Mouse (Mus musculus): Measurements from ENCODE around the gene Tmem19. TPM values are rescaled to one million over a fixed set of nuclear protein-coding genes. Genes with fewer than 3 reads are reported as not detected.

Gene Tmem19
- polyA plus RNA-seq, 2 experiments, result 5.5 to 11.7 TPM

GRCm38 (mm10) chr10:115336901-115337300, 25.4 kb downstream of the Tmem19 start:
- Histone ChIP-seq H3K4me3 (ENCODE audit: insufficient read depth in 1 of 2, low read depth in 2 of 2, low read length in 2 of 2) (no peak overlapping the region), H3K9me3 (ENCODE audit: control insufficient read depth, low read length) (no peaks in the 10 kb centered on the region), H3K27me3 (ENCODE audit: control insufficient read depth, insufficient read depth, low read length) (no peaks in the 10 kb centered on the region), H3K9ac (replicated peaks) (no peak overlapping the region), H3K4me2 (ENCODE audit: low read depth) (no peak overlapping the region), H3K4me1 (replicated peaks; ENCODE audit: control insufficient read depth in 2 of 2, insufficient read depth in 2 of 2, low read length in 1 of 2) (no peaks in the 10 kb centered on the region), H3K27ac (no peak overlapping the region), H3K36me3 (replicated peaks; ENCODE audit: control insufficient read depth, insufficient read depth, low read depth) (no peaks in the 10 kb centered on the region)
- ATAC-seq (ENCODE audit: insufficient read depth) (no peak), DNase-seq (ENCODE audit: low read depth in 3 of 3, low spot score in 3 of 3) (no peak)
- WGBS (ENCODE audit: insufficient replicate concordance), result 70% methylated on average over 4 of the region's 4 CpGs
- TF ChIP-seq CTCF (IDR thresholded peaks at IDR 0.05; ENCODE audit: low read depth) (no peak), EP300 (IDR thresholded peaks at IDR 0.05; ENCODE audit: low read depth) (no peak)

DNA sequence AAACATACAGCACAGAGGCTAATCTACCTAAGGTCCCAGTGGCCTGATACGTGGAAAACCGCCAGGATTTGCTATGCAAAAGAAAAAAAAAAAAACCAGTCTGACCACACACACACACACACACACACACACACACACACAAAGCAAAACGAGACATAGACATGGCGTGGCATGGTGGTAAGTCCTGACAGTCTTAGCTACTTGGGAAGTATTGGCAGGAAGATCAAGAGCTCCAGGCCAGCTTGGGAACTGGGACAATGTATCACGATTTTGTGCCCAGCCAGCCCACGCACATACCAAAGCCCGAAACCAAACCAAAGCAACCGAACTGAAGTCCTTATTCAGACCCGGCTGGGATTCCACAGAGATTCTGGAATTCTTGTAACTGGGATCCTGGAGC, 28.8 kb downstream of the Tmem19 start:
- DNase-seq (ENCODE audit: low read depth in 3 of 3, low spot score in 3 of 3) (no peak), ATAC-seq (ENCODE audit: insufficient read depth) (no peak)
- 60% methylated on average over 9 of the region's 9 CpGs for WGBS (ENCODE audit: insufficient replicate concordance)
- H3K4me1 ChIP-seq (replicated peaks; ENCODE audit: control insufficient read depth in 2 of 2, insufficient read depth in 2 of 2, low read length in 1 of 2), result no peaks in the 10 kb centered on the region
- no peak overlapping the region for H3K4me2 ChIP-seq (ENCODE audit: low read depth)
- no peak overlapping the region for H3K9ac ChIP-seq (replicated peaks)
- no peak for TF ChIP-seq EP300 (IDR thresholded peaks at IDR 0.05; ENCODE audit: low read depth)
- TF ChIP-seq CTCF (IDR thresholded peaks at IDR 0.05; ENCODE audit: low read depth), result no peak
- H3K27me3 ChIP-seq (ENCODE audit: control insufficient read depth, insufficient read depth, low read length), result no peaks in the 10 kb centered on the region
- H3K9me3 ChIP-seq (ENCODE audit: control insufficient read depth, low read length), result no peaks in the 10 kb centered on the region
- H3K36me3 ChIP-seq (replicated peaks; ENCODE audit: control insufficient read depth, insufficient read depth, low read depth), result no peaks in the 10 kb centered on the region
- H3K4me3 ChIP-seq (ENCODE audit: insufficient read depth in 1 of 2, low read depth in 2 of 2, low read length in 2 of 2), result no peak overlapping the region
- no peak overlapping the region for H3K27ac ChIP-seq

GRCm38 (mm10) chr10:115332997-115333396, 29.3 kb downstream of the Tmem19 start:
- Histone ChIP-seq H3K9me3 (ENCODE audit: control insufficient read depth, low read length) (no peaks in the 10 kb centered on the region), H3K9ac (replicated peaks) (no peak overlapping the region), H3K4me3 (ENCODE audit: insufficient read depth in 1 of 2, low read depth in 2 of 2, low read length in 2 of 2) (no peak overlapping the region), H3K27ac (no peak overlapping the region), H3K27me3 (ENCODE audit: control insufficient read depth, insufficient read depth, low read length) (no peaks in the 10 kb centered on the region), H3K4me2 (ENCODE audit: low read depth) (no peak overlapping the region), H3K36me3 (replicated peaks; ENCODE audit: control insufficient read depth, insufficient read depth, low read depth) (no peaks in the 10 kb centered on the region), H3K4me1 (replicated peaks; ENCODE audit: control insufficient read depth in 2 of 2, insufficient read depth in 2 of 2, low read length in 1 of 2) (no peaks in the 10 kb centered on the region)
- 74% methylated on average over 4 of the region's 4 CpGs for WGBS (ENCODE audit: insufficient replicate concordance)
- ATAC-seq (ENCODE audit: insufficient read depth) (no peak), DNase-seq (ENCODE audit: low read depth in 3 of 3, low spot score in 3 of 3) (no peak)
- no peak for TF ChIP-seq CTCF (IDR thresholded peaks at IDR 0.05; ENCODE audit: low read depth)
- TF ChIP-seq EP300 (IDR thresholded peaks at IDR 0.05; ENCODE audit: low read depth), result no peak

GRCm38 (mm10) chr10:115332420-115332952, 29.8 kb downstream of the Tmem19 start:
- Histone ChIP-seq H3K4me3 (ENCODE audit: insufficient read depth in 1 of 2, low read depth in 2 of 2, low read length in 2 of 2) (no peak overlapping the region), H3K27ac (no peak overlapping the region), H3K4me2 (ENCODE audit: low read depth) (no peak overlapping the region), H3K9ac (replicated peaks) (no peak overlapping the region), H3K36me3 (replicated peaks; ENCODE audit: control insufficient read depth, insufficient read depth, low read depth) (no peaks in the 10 kb centered on the region), H3K27me3 (ENCODE audit: control insufficient read depth, insufficient read depth, low read length) (no peaks in the 10 kb centered on the region), H3K4me1 (replicated peaks; ENCODE audit: control insufficient read depth in 2 of 2, insufficient read depth in 2 of 2, low read length in 1 of 2) (no peaks in the 10 kb centered on the region), H3K9me3 (ENCODE audit: control insufficient read depth, low read length) (no peaks in the 10 kb centered on the region)
- DNase-seq (ENCODE audit: low read depth in 3 of 3, low spot score in 3 of 3) (no peak), ATAC-seq (ENCODE audit: insufficient read depth) (no peak)
- TF ChIP-seq EP300 (IDR thresholded peaks at IDR 0.05; ENCODE audit: low read depth) (no peak), CTCF (IDR thresholded peaks at IDR 0.05; ENCODE audit: low read depth) (no peak)
- 64% methylated on average over 8 of the region's 8 CpGs for WGBS (ENCODE audit: insufficient replicate concordance)

GRCm38 (mm10) chr10:115329010-115329530, 33.2 kb downstream of the Tmem19 start:
- Histone ChIP-seq H3K4me2 (ENCODE audit: low read depth) (no peak overlapping the region), H3K27me3 (ENCODE audit: control insufficient read depth, insufficient read depth, low read length) (no peaks in the 10 kb centered on the region), H3K9me3 (ENCODE audit: control insufficient read depth, low read length) (no peaks in the 10 kb centered on the region), H3K27ac (no peak overlapping the region), H3K36me3 (replicated peaks; ENCODE audit: control insufficient read depth, insufficient read depth, low read depth) (no peaks in the 10 kb centered on the region), H3K4me3 (ENCODE audit: insufficient read depth in 1 of 2, low read depth in 2 of 2, low read length in 2 of 2) (no peak overlapping the region), H3K9ac (replicated peaks) (no peak overlapping the region), H3K4me1 (replicated peaks; ENCODE audit: control insufficient read depth in 2 of 2, insufficient read depth in 2 of 2, low read length in 1 of 2) (no peaks in the 10 kb centered on the region)
- TF ChIP-seq EP300 (IDR thresholded peaks at IDR 0.05; ENCODE audit: low read depth) (no peak), CTCF (IDR thresholded peaks at IDR 0.05; ENCODE audit: low read depth) (no peak)
- ATAC-seq (ENCODE audit: insufficient read depth), result no peak
- no peak for DNase-seq (ENCODE audit: low read depth in 3 of 3, low spot score in 3 of 3)
- 53% methylated on average over 3 of the region's 3 CpGs for WGBS (ENCODE audit: insufficient replicate concordance)

Data from liver, embryonic 14.5 days (tissue).